Mouse (Mus musculus): ENCODE results near the gene Kat8.

DNA sequence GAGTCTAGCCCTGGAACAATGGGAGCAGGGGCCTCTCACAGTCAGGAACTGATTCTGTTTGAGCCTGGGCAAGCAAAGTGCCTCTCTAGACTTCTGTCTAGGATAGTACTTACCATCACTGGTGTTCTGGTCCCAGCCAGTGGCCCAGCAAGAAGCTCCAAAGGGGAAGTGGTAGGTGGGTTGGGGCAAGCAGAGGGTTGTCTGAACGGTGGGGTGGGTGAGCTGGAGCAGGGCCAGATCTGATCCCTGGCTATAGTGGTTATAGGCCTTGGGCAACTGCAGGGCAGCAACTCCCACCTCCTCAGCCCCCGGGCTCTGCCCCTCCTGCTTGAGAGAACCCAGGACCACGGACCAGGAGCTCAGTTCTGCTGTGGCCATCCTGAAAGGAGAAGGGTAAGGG is 23.5 kb upstream of the Kat8 start:
- no peak for TF ChIP-seq CTCF (IDR thresholded peaks at IDR 0.05; ENCODE audit: low read depth, low read length)
- TF ChIP-seq POLR2A (IDR thresholded peaks at IDR 0.05; ENCODE audit: insufficient read depth, low read length), result no peak
- TF ChIP-seq EP300 (IDR thresholded peaks at IDR 0.05; ENCODE audit: insufficient read depth, low read depth, low read length), result no peak
